Mouse (Mus musculus): ENCODE measurements around the gene Serpinb6d. TPM values are rescaled to one million over a fixed set of nuclear protein-coding genes. Genes with fewer than 3 reads are reported as not detected.

Serpinb6d gene
- not detected for total RNA-seq (2021)
- long read RNA-seq, experiment 1 = 0 reads
- long read RNA-seq, experiment 2 = 0 reads

DNA sequence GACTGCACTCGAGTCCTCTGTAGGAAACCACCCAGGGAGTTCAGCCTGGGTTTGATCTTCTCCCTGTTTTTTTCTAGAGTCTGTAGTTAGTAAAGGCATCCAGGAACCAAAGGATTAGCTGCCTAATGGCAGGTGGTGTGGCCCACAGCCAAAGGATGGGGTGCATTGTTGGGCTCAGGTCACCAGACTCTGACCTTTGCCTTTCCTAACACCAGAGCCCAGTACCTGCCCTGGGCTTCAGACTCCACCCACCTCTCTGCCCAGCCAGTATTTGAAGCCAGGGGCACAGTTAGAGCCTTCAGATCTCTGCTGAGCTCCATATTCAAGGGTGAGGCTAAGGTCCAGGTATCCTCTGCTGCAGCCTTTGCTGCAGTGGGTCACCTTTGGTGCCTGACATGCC, at the start of gene Serpinb6d:
Gene Serpinb6d (plus strand): TSS at position 301 of the 400 bp plus-strand sequence.
- no peak for DNase-seq (ENCODE audit: low spot score in 2 of 2)

DNA sequence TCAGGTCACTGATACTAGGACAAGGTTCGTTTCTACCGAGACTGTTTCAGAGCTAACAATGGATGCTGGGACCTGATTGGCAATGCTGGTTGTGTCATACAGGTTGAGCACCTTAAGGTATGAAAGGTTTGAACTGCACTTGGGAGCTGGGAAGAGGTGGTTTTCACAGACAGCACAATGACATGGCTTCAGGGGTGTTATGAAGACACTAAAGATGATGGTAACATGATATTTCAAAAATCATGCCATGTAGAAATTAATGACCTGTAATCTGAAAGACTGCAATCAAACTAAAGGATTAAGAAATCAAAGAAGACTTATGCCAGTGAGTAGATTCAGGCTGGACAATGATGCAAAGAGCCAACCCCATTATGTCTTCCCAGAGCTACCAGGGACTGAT, 38.3 kb upstream of the Serpinb6d start:
- no peak for DNase-seq (ENCODE audit: low spot score in 2 of 2)

DNA sequence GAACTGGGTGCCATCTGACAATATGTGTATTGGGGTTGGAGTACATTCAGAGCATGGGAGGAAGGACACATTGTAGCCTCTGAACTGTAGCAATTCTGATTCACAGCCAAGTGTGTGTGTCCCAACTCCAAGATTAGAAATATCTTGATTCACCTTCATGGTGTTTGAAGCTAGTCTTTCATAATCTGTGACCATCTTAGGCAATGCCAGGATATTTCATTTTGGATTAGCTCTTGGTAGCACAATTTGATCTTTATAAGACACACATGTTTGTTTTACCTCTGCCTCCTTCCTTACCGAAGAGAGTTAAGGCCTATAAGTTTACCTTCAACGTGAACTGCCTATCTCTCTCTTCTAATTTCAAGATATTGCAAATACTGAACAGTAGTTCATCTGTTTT, 18.7 kb upstream of the Serpinb6d start:
- no peak for DNase-seq (ENCODE audit: low spot score in 2 of 2)

DNA sequence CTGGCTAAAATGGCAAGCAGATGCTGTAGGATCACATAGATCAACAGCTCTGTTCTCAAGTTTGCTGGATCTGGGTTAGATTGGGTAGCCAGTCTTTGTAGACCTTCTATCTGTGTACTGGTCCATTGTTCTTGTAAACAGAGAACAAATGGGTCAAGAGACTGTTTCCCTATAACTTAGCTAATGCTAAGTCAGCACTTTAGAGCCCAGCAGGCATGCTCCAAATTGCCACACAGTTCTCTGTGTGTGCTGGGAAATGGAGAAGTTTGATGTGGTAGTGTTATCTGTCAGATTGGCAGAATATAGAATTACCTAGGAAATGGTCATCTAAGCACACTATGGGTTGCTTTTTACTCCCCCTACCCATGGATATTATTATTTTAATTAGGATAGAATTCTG, 1.3 kb downstream of the Serpinb6d start:
- DNase-seq (ENCODE audit: low spot score in 2 of 2) = no peak

DNA sequence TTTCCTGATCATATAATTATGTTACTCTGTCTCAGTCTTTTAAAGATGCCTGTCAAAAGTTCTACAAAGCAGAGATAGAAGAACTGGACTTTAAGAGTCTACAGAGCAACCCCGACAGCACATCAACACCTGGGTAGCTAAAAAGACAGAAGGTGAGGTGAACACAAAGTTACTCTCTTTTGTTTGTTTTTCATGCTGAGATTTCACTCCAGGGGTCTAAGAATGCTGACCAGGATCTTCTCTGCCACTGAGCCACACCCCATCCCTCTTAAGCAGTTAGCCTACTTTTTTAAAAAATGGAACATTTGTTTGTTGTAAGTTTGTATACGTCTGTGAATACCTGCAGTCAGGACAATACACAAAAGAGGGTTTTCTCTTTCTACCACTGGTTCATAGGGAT, 59.1 kb downstream of the Serpinb6d start:
- DNase-seq (ENCODE audit: low spot score in 2 of 2) = no peak

Other genes starting within 250 kb of the Serpinb6d start
- not detected for gene Serpinb9g, start 176.6 kb upstream of the Serpinb6d start, total RNA-seq (2021)
- gene Serpinb6e, start 182.0 kb downstream of the Serpinb6d start, total RNA-seq (2021) = not detected
- under 1 TPM; 0.26 to 0.42 TPM for gene Serpinb6c, start 244.3 kb downstream of the Serpinb6d start, total RNA-seq (2021)